Mouse (Mus musculus): ENCODE results near the gene Eml4.

GRCm38 (mm10) chr17:83524753-83525152, 174.0 kb downstream of the Eml4 start:
- TF ChIP-seq CTCF (IDR thresholded peaks at IDR 0.05; ENCODE audit: control insufficient read depth, insufficient read depth, insufficient replicate concordance, low read depth, low read length) (no peak), POLR2A (IDR thresholded peaks at IDR 0.05; ENCODE audit: control insufficient read depth, low read depth, low read length) (no peak)

Data from testis, adult 2 months (tissue).